Mouse (Mus musculus) stomach, embryonic 14.5 days (tissue): ENCODE results near the gene Rere. TPM values are rescaled to one million over a fixed set of nuclear protein-coding genes. Genes with fewer than 3 reads are reported as not detected.
A peak's percentile ranks its signal among the peaks of the same experiment; 100 is the strongest.

ENCODE experiments used
- ATAC-seq: fragments of 200-750 bp; cut with Nextera tagmentation; 2 replicates; pipeline ENCODE4 v1.8.0; 2017; ENCODE audit warnings: low read depth, moderate TSS enrichment; ENCODE audit not compliant: insufficient number of reproducible peaks, insufficient read depth, low FRiP score
- H3K27ac ChIP-seq: fragments of 300-500 bp; sonication (generic); 2 replicates; pipeline ENCODE4 v1.5.1; 2014; ENCODE audit warnings: mild to moderate bottlenecking, low read length, moderate library complexity, mixed read lengths
- H3K27me3 ChIP-seq: fragments of 300-500 bp; sonication (generic); 2 replicates; pipeline ENCODE4 v1.6.1; 2014; ENCODE audit warnings: low read length, control low read depth, mixed read lengths; ENCODE audit not compliant: control insufficient read depth, insufficient read depth
- H3K36me3 ChIP-seq: fragments of 300-500 bp; sonication (generic); 2 replicates; pipeline ENCODE4 v1.6.1; 2014; ENCODE audit warnings: mild to moderate bottlenecking, control low read depth, low read length, moderate library complexity, mixed read lengths; ENCODE audit not compliant: control insufficient read depth, insufficient read depth
- H3K4me1 ChIP-seq: fragments of 300-500 bp; sonication (generic); 2 replicates; pipeline ENCODE4 v1.6.1; 2014; ENCODE audit warnings: low read length, control low read depth, mixed read lengths; ENCODE audit not compliant: control insufficient read depth, insufficient read depth
- H3K4me2 ChIP-seq: fragments of 300-500 bp; sonication (generic); replicated peaks from 2 replicates; pipeline ENCODE4 v1.6.1; 2014; ENCODE audit warnings: low read depth, low read length, control low read depth
- H3K4me3 ChIP-seq: fragments of 300-500 bp; sonication (generic); 2 replicates; pipeline ENCODE4 v1.5.1; 2014; ENCODE audit warnings: low read depth, low read length, control low read depth
- H3K9ac ChIP-seq: fragments of 300-500 bp; sonication (generic); replicated peaks from 2 replicates; pipeline ENCODE4 v1.6.1; 2014; ENCODE audit warnings: low read depth, mild to moderate bottlenecking, control low read depth, low read length, moderate library complexity, mixed read lengths
- H3K9me3 ChIP-seq: fragments of 300-500 bp; sonication (generic); 2 replicates; pipeline ENCODE4 v1.6.1; 2016; ENCODE audit warnings: low read depth, low read length, control low read depth; ENCODE audit not compliant: control insufficient read depth
- WGBS: fragments of 180-500 bp; shearing (Covaris S2); extraction: QIAGEN DNeasy Blood & Tissue Kit; methylation state at CpG from one replicate; pipeline ENCODE4 v1.1.7; 2014; 5-methylcytosine and 5-hydroxymethylcytosine counted together
- polyA plus RNA-seq: library from polyadenylated mRNA; unstranded; fragments of >200 nt; fragmentation: Nextera tagmentation; extraction: Ambion mirVana; gene quantifications from 2 replicates; pipeline ENCODE4 v1.2.1, GENCODE M21; 2014

The Rere gene
- polyA plus RNA-seq, 1 experiment from 2014 or later = 41.1 TPM

GRCm38 (mm10) chr4:150259577-150259976 lies 21.9 kb upstream of the Rere start:
- H3K4me2 ChIP-seq = no peak overlapping the region
- no peak overlapping the region for H3K9ac ChIP-seq
- H3K36me3 ChIP-seq = no peaks in the 10 kb centered on the region
- H3K4me3 ChIP-seq = no peak overlapping the region
- H3K4me1 ChIP-seq = peaks cover 8% of the 10 kb centered on the region; the same call in 1 of the 2 replicates
- no peak overlapping the region for H3K27ac ChIP-seq
- ATAC-seq = no peak
- H3K27me3 ChIP-seq = no peaks in the 10 kb centered on the region
- no peaks in the 10 kb centered on the region for H3K9me3 ChIP-seq
- 90% methylated on average over 7 of the region's 7 CpGs for WGBS

- Histone ChIP-seq H3K9me3 (no peaks in the 10 kb centered on the region), H3K9ac (no peak overlapping the region), H3K36me3 (no peaks in the 10 kb centered on the region), H3K4me1 (peaks cover 8% of the 10 kb centered on the region; the same call in 1 of the 2 replicates), H3K4me3 (no peak overlapping the region), H3K27me3 (no peaks in the 10 kb centered on the region), H3K4me2 (no peak overlapping the region), H3K27ac (no peak overlapping the region)
- ATAC-seq = no peak
- WGBS = 63% methylated on average over 7 of the region's 7 CpGs
Measured at GRCm38 (mm10) chr4:150260111-150260510, 21.3 kb upstream of the Rere start.

- no peaks in the 10 kb centered on the region for H3K9me3 ChIP-seq
- H3K4me3 ChIP-seq = no peak overlapping the region
- ATAC-seq = no peak
- no peak overlapping the region for H3K9ac ChIP-seq
- 37% methylated on average over 6 of the region's 6 CpGs for WGBS
- no peaks in the 10 kb centered on the region for H3K27me3 ChIP-seq
- no peaks in the 10 kb centered on the region for H3K36me3 ChIP-seq
- no peak overlapping the region for H3K27ac ChIP-seq
- H3K4me2 ChIP-seq = no peak overlapping the region
- H3K4me1 ChIP-seq = peaks cover 8% of the 10 kb centered on the region; the same call in 1 of the 2 replicates
Measured at GRCm38 (mm10) chr4:150260745-150261144, 20.7 kb upstream of the Rere start.

GRCm38 (mm10) chr4:150262301-150262700 lies 19.1 kb upstream of the Rere start:
- peaks cover 8% of the 10 kb centered on the region; the same call in 1 of the 2 replicates for H3K4me1 ChIP-seq
- H3K4me2 ChIP-seq = no peak overlapping the region
- H3K36me3 ChIP-seq = no peaks in the 10 kb centered on the region
- no peak overlapping the region for H3K9ac ChIP-seq
- no peak for ATAC-seq
- no peaks in the 10 kb centered on the region for H3K9me3 ChIP-seq
- no peak overlapping the region for H3K4me3 ChIP-seq
- no peak overlapping the region for H3K27ac ChIP-seq
- WGBS = 78% methylated on average over 8 of the region's 8 CpGs
- H3K27me3 ChIP-seq = no peaks in the 10 kb centered on the region

- Histone ChIP-seq H3K9me3 (no peaks in the 10 kb centered on the region), H3K4me3 (no peak overlapping the region), H3K27me3 (no peaks in the 10 kb centered on the region), H3K4me1 (peaks cover 7% of the 10 kb centered on the region; the same call in 1 of the 2 replicates), H3K27ac (no peak overlapping the region), H3K36me3 (no peaks in the 10 kb centered on the region), H3K4me2 (no peak overlapping the region), H3K9ac (no peak overlapping the region)
- no peak for ATAC-seq
- 60% methylated on average over 7 of the region's 7 CpGs for WGBS
Measured at GRCm38 (mm10) chr4:150264903-150265302, 16.5 kb upstream of the Rere start.

- H3K4me3 ChIP-seq = no peak overlapping the region
- H3K36me3 ChIP-seq = no peaks in the 10 kb centered on the region
- H3K27ac ChIP-seq = no peak overlapping the region
- peaks cover 10% of the 10 kb centered on the region; the same call in 1 of the 2 replicates for H3K4me1 ChIP-seq
- no peak overlapping the region for H3K9ac ChIP-seq
- H3K4me2 ChIP-seq = no peak overlapping the region
- no peaks in the 10 kb centered on the region for H3K27me3 ChIP-seq
- no peaks in the 10 kb centered on the region for H3K9me3 ChIP-seq
- 70% methylated on average over 5 of the region's 5 CpGs for WGBS
- no peak for ATAC-seq
Measured at GRCm38 (mm10) chr4:150265471-150265870, 16.0 kb upstream of the Rere start.

GRCm38 (mm10) chr4:150266655-150267223 lies 14.7 kb upstream of the Rere start:
- H3K27me3 ChIP-seq = no peaks in the 10 kb centered on the region
- no peaks in the 10 kb centered on the region for H3K9me3 ChIP-seq
- peaks cover 10% of the 10 kb centered on the region; the same call in 1 of the 2 replicates for H3K4me1 ChIP-seq
- WGBS = 55% methylated on average over 21 of the region's 21 CpGs
- no peak overlapping the region for H3K4me3 ChIP-seq
- no peak for ATAC-seq
- no peak overlapping the region for H3K4me2 ChIP-seq
- H3K27ac ChIP-seq = no peak overlapping the region
- H3K36me3 ChIP-seq = no peaks in the 10 kb centered on the region
- no peak overlapping the region for H3K9ac ChIP-seq

GRCm38 (mm10) chr4:150268674-150269653 lies 12.5 kb upstream of the Rere start:
- ATAC-seq = no peak
- no peaks in the 10 kb centered on the region for H3K27me3 ChIP-seq
- H3K4me2 ChIP-seq = no peak overlapping the region
- H3K36me3 ChIP-seq = no peaks in the 10 kb centered on the region
- no peaks in the 10 kb centered on the region for H3K9me3 ChIP-seq
- no peak overlapping the region for H3K9ac ChIP-seq
- peaks cover 19% of the 10 kb centered on the region for H3K4me1 ChIP-seq
- H3K4me3 ChIP-seq = no peak overlapping the region
- H3K27ac ChIP-seq = peak overlapping the region; percentile 39; the same call in 1 of the 2 replicates
- WGBS = 85% methylated on average over 33 of the region's 33 CpGs
